Mouse (Mus musculus) midbrain, embryonic 16.5 days (tissue): ENCODE results near the gene Csf2rb2. TPM values are rescaled to one million over a fixed set of nuclear protein-coding genes. Genes with fewer than 3 reads are reported as not detected.
"Not testable (repeated sequence)": the region's sequence is repeated elsewhere in the genome, so short reads cannot be mapped to it uniquely, and the experiment has no call there.

ENCODE experiments used
- ATAC-seq: fragments of 200-750 bp; cut with Nextera tagmentation; 2 replicates; pipeline ENCODE4 v1.8.0; 2017; ENCODE audit warnings: moderate TSS enrichment
- H3K27ac ChIP-seq: fragments of 300-500 bp; sonication (generic); 2 replicates; pipeline ENCODE4 v1.5.1; 2014; ENCODE audit warnings: mild to moderate bottlenecking, low read length, mixed read lengths
- H3K27me3 ChIP-seq: fragments of 300-500 bp; sonication (generic); 2 replicates; pipeline ENCODE4 v1.6.1; 2014; ENCODE audit warnings: low read depth, low read length, mixed read lengths; ENCODE audit not compliant: control insufficient read depth, insufficient read depth
- H3K36me3 ChIP-seq: fragments of 300-500 bp; sonication (generic); 2 replicates; pipeline ENCODE4 v1.6.1; 2014; ENCODE audit warnings: mild to moderate bottlenecking, low read length, moderate library complexity, mixed read lengths; ENCODE audit not compliant: control insufficient read depth, insufficient read depth
- H3K4me1 ChIP-seq: fragments of 300-500 bp; sonication (generic); 2 replicates; pipeline ENCODE4 v1.6.1; 2014; ENCODE audit warnings: mild to moderate bottlenecking, low read length, mixed read lengths; ENCODE audit not compliant: control insufficient read depth, insufficient read depth
- H3K4me2 ChIP-seq: fragments of 300-500 bp; sonication (generic); 2 replicates; pipeline ENCODE4 v1.6.1; 2014; ENCODE audit warnings: mild to moderate bottlenecking, low read length, mixed read lengths
- H3K4me3 ChIP-seq: fragments of 300-500 bp; sonication (generic); 2 replicates; pipeline ENCODE4 v1.5.1; 2014; ENCODE audit warnings: low read depth, mild to moderate bottlenecking, low read length, moderate library complexity, mixed read lengths
- H3K9ac ChIP-seq: fragments of 300-500 bp; sonication (generic); 2 replicates; pipeline ENCODE4 v1.6.1; 2014; ENCODE audit warnings: low read depth, low read length, mixed read lengths
- H3K9me3 ChIP-seq: fragments of 300-500 bp; sonication (generic); replicated peaks from 2 replicates; pipeline ENCODE4 v1.6.1; 2014; ENCODE audit warnings: mild to moderate bottlenecking, low read length, mixed read lengths; ENCODE audit not compliant: control insufficient read depth, poor library complexity, severe bottlenecking
- WGBS: fragments of 180-500 bp; shearing (Covaris S2); extraction: QIAGEN DNeasy Blood & Tissue Kit; methylation state at CpG from one replicate; pipeline ENCODE4 v1.1.7; 2014; 5-methylcytosine and 5-hydroxymethylcytosine counted together
- polyA plus RNA-seq: library from polyadenylated mRNA; unstranded; fragments of >200 nt; fragmentation: Nextera tagmentation; extraction: Ambion mirVana; gene quantifications from 2 replicates; pipeline ENCODE4 v1.2.1, GENCODE M21; 2015

The Csf2rb2 gene
- polyA plus RNA-seq, 1 experiment from 2014 or later = 0.08 TPM

DNA sequence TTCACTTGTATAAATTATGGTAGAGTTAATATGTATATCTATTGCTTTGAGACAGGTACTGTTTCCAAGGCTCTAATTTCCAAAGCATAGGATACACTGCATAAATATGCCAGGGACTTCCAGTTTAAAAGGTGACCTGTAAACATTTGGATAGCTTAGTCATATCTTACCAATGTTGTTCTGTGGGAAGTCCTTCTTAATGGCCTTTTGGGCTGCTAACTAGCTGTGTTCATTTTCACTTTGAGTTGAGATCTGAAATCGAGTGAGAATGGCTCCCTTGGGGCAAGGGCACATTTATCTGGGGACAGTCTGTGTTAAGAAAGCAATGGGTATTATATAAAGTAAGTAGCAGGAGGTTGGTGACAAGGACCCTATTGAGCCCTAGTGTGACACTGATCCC is 17.8 kb upstream of the Csf2rb2 start:
- 59% methylated on average over 1 of the region's 1 CpGs for WGBS
- H3K9ac ChIP-seq = no peak overlapping the region
- H3K36me3 ChIP-seq = no peaks in the 10 kb centered on the region
- ATAC-seq = no peak
- H3K4me1 ChIP-seq = no peaks in the 10 kb centered on the region
- H3K27ac ChIP-seq = no peak overlapping the region
- no peaks in the 10 kb centered on the region for H3K9me3 ChIP-seq
- H3K27me3 ChIP-seq = no peaks in the 10 kb centered on the region
- H3K4me2 ChIP-seq = no peak overlapping the region
- H3K4me3 ChIP-seq = no peak overlapping the region

DNA sequence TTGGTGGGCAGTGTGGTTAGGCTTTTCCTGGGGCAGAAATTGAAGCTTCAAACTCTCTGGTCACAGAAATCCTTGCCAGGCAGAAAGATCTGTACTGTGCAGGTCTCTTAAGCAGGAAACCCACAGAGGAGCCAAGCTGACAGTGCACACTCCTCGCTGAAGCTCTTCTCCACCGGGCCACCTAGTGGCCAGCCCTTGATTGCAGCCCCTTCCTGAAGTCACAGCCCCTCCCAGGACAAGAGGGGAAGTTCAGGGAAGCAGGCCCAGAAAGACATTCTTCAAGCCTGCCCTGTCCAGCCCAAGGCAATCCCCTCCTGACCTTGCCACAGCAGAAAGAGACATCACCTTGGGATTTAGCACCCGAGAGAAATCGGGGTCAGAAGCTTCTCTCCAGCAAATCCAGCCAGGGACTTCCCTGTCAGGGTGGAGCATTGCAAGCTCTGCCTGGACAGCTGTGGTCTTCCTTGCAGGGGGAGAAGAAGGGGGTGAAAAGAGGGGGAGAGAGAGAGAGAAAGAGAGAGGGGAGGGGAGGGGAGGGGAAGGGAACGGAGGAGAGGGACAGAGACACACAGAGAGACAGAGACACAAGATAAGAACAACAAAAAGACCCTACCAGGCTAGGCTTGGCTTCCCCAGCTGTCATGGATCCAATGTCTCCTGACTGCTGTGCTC is 15.4 kb upstream of the Csf2rb2 start:
- Histone ChIP-seq H3K9me3 (no peaks in the 10 kb centered on the region), H3K36me3 (no peaks in the 10 kb centered on the region), H3K4me3 (no peak overlapping the region), H3K9ac (no peak overlapping the region), H3K27ac (no peak overlapping the region), H3K27me3 (no peaks in the 10 kb centered on the region), H3K4me2 (no peak overlapping the region), H3K4me1 (no peaks in the 10 kb centered on the region)
- ATAC-seq = no peak
- WGBS = 16% methylated on average over 5 of the region's 5 CpGs

DNA sequence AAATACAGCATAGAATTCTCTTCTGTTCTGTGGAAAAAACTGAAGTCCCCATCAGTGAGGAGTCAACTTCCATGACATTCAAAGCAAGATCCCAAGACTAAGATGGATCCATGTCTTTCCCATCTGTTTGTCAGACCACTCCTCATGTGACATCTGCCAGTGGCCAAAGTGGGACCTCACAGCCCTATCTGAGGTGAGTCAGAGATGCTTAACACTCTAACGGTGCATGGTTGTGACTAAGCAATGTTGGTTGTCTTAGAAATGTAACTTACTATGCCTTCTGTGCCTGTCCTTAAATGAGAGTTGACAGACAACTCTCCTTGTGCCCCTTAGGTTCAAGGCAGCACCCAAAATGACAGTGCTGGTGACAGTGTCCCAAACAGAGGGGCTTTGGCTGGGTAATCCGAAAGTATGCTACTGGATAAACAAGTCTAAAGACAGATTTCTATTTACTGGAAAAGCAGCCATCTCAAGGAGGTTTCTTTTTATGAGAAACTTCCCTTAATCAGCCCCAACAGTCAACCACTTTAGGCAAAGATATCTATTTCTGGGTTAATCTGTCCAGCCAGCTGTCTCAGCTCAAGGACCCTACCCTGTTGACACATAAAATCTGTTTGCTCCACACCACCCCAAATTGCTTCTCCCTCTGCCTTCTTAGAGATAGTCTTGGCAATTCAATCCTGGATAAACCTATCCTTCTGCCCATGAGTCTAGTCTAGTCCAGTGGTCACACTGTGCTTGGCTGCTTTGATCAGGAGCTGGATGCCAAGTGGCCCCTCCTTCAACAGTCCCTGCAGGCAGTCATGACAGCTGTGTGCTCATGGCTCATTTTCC is 13.0 kb upstream of the Csf2rb2 start:
- not testable (repeated sequence) for H3K36me3 ChIP-seq, H3K9ac ChIP-seq, H3K4me2 ChIP-seq, H3K4me1 ChIP-seq, H3K9me3 ChIP-seq, ATAC-seq, H3K4me3 ChIP-seq, H3K27me3 ChIP-seq, H3K27ac ChIP-seq
- 79% methylated on average over 2 of the region's 2 CpGs for WGBS

DNA sequence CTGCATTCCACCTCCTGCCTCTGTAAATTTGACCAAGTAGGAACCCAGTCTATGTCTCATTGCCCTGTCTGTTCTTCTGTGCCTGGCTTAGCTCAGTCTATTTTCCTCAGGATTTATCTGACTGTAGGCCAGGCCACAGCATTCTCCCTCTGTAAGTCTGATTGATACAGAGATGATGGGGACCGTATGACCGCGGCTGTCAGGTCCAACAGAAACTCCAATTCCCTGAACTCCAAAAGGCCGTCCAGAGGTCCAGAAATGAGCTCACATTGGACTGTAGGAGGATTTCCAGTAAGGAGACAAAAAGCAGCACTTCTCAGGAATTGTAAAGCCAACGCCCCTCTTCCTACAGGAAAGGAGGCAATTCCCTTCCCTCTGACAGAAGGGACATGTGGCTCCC is 8.1 kb upstream of the Csf2rb2 start:
- WGBS = 89% methylated on average over 5 of the region's 5 CpGs
- H3K36me3 ChIP-seq = not testable (repeated sequence)

DNA sequence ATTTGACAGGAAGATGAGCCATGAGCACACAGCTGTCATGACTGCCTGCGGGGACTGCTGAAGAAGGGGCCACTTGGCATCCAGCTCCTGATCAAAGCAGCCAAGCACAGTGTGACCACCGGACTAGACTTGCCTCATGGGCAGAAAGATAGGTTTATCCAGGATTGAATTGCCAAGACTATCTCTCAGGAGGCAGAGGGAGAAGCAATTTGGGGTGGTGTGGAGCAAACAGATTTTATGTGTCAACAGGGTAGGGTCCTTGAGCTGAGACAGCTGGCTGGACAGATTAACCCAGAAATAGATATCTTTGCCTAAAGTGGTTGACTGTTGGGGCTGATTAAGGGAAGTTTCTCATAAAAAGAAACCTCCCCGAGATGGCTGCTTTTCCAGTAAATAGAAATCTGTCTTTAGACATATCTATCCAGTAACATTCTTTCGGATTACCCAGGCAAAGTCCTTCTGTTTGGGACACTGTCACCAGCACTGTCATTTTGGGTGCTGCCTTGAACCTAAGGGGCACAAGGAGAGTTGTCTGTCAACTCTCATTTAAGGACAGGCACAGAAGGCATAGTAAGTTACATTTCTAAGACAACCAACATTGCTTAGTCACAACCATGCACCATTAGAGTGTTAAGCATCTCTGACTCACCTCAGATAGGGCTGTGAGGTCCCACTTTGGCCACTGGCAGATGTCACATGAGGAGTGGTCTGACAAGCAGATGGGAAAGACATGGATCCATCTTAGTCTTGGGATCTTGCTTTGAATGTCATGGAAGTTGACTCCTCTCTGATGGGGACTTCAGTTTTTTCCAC is 7.1 kb upstream of the Csf2rb2 start:
- H3K9ac ChIP-seq, H3K27me3 ChIP-seq, H3K36me3 ChIP-seq, H3K4me2 ChIP-seq, H3K4me1 ChIP-seq, ATAC-seq, H3K27ac ChIP-seq, H3K9me3 ChIP-seq, H3K4me3 ChIP-seq: not testable (repeated sequence)
- WGBS = 70% methylated on average over 4 of the region's 4 CpGs

More for the DNA sequence above, 8.1 kb upstream of the Csf2rb2 start:
- H3K4me1 ChIP-seq, H3K4me2 ChIP-seq, H3K9ac ChIP-seq, H3K9me3 ChIP-seq, H3K27me3 ChIP-seq, H3K27ac ChIP-seq, H3K4me3 ChIP-seq, ATAC-seq: not testable (repeated sequence)

DNA sequence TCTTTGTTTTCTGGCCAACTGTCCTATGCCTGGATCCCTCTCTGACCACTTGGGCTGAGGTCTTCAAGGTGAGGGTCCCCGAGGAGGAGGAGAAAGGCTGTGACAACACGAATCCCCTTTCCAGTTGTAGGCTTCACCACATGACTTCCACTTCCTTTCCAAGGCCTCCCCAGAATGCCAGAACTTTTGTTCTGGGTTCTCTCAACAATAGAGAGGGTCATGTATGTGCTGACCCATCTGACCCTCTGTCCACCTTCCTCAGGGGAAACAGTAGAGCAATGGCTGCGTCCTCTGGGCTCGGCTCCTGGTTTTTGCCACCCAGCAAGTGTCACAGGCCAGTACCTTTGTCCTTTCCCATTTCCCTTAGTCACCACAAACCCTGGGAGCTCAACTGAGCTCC is 5.5 kb upstream of the Csf2rb2 start:
- H3K36me3 ChIP-seq = no peaks in the 10 kb centered on the region
- ATAC-seq = no peak
- no peaks in the 10 kb centered on the region for H3K9me3 ChIP-seq
- no peaks in the 10 kb centered on the region for H3K4me1 ChIP-seq
- H3K27ac ChIP-seq = no peak overlapping the region
- 77% methylated on average over 4 of the region's 4 CpGs for WGBS
- no peak overlapping the region for H3K9ac ChIP-seq
- no peaks in the 10 kb centered on the region; the same call in 1 of the 2 replicates for H3K27me3 ChIP-seq
- H3K4me3 ChIP-seq = no peak overlapping the region
- H3K4me2 ChIP-seq = no peak overlapping the region

DNA sequence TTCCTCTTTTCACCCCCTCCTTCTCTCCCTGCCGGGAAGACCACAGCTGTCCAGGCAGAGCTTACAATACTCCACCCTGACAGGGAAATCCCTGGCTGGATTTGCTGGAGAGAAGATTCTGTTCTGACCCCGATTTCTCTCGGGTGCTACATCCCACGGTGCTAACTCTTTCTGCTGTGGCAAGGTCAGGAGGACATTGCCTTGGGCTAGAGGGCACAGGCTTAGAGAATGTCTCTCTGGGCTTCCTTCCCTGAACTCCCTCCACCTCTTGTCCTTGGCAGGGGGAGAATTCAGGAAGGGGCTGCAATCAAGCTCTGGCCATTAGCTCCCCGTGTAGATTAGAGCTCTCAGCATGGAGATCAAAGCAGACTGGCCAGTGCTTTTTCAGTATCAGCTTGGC is 4.3 kb upstream of the Csf2rb2 start:
- no peak overlapping the region for H3K27ac ChIP-seq
- no peak for ATAC-seq
- no peaks in the 10 kb centered on the region for H3K4me1 ChIP-seq
- H3K9ac ChIP-seq = no peak overlapping the region
- no peaks in the 10 kb centered on the region for H3K9me3 ChIP-seq
- no peak overlapping the region for H3K4me2 ChIP-seq
- H3K27me3 ChIP-seq = no peaks in the 10 kb centered on the region
- no peak overlapping the region for H3K4me3 ChIP-seq
- WGBS = 34% methylated on average over 5 of the region's 5 CpGs
- no peaks in the 10 kb centered on the region for H3K36me3 ChIP-seq

DNA sequence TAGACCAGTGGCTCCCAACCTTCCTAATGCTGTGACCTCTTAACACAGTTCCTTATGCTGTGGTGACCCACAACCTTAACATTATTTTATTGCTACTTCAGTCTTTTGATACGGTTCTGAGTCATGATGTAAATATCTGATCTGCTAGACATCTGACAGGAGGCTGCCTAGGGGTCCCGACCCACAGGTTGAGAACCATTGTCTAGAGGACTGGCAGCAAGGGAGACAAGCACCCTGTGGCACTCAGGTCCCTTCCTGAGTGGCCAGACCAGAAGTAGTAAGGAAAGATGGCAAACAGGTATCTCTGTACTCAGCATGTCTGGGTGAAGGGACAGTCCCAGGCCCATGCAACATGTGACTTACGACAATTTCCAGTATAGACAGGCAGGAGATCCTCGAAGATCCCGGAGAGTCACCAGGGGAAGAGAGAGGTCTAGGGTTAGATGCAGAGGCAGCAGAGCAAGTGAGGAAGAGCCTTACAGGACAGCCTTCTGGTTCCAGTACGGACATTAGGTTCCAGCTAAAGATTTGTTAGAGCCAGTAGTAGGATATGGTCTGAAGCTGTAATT is 1.8 kb downstream of the Csf2rb2 start:
- no peaks in the 10 kb centered on the region for H3K4me1 ChIP-seq
- no peaks in the 10 kb centered on the region for H3K27me3 ChIP-seq
- no peak overlapping the region for H3K27ac ChIP-seq
- H3K36me3 ChIP-seq = no peaks in the 10 kb centered on the region
- H3K4me3 ChIP-seq = no peak overlapping the region
- no peaks in the 10 kb centered on the region for H3K9me3 ChIP-seq
- WGBS = 92% methylated on average over 6 of the region's 6 CpGs
- no peak overlapping the region for H3K4me2 ChIP-seq
- ATAC-seq = no peak
- no peak overlapping the region for H3K9ac ChIP-seq
